Mouse (Mus musculus): ENCODE data around the gene Slc44a3. TPM values are rescaled to one million over a fixed set of nuclear protein-coding genes. Genes with fewer than 3 reads are reported as not detected.

The Slc44a3 gene
- polyA plus RNA-seq, 1 experiment from 2014 or later, result 0.59 TPM

GRCm38 (mm10) chr3:121460473-121461193 lies 71.6 kb downstream of the Slc44a3 start:
- Histone ChIP-seq H3K4me3 (ENCODE audit: low read length) (no peak overlapping the region), H3K36me3 (ENCODE audit: control insufficient read depth, insufficient read depth, low read length) (peaks cover 22% of the 10 kb centered on the region), H3K27me3 (replicated peaks; ENCODE audit: control insufficient read depth, insufficient read depth, low read length) (no peaks in the 10 kb centered on the region), H3K4me2 (ENCODE audit: low read length) (no peak overlapping the region), H3K9me3 (ENCODE audit: control insufficient read depth, low read length) (no peaks in the 10 kb centered on the region), H3K4me1 (ENCODE audit: control insufficient read depth, insufficient read depth, low read depth, low read length) (peaks cover 3% of the 10 kb centered on the region; the same call in 1 of the 2 replicates), H3K27ac (ENCODE audit: low read depth, low read length) (no peak overlapping the region), H3K9ac (ENCODE audit: low read depth, low read length) (no peak overlapping the region)
- ATAC-seq, result no peak
- WGBS, result 87% methylated on average over 16 of the region's 16 CpGs

DNA sequence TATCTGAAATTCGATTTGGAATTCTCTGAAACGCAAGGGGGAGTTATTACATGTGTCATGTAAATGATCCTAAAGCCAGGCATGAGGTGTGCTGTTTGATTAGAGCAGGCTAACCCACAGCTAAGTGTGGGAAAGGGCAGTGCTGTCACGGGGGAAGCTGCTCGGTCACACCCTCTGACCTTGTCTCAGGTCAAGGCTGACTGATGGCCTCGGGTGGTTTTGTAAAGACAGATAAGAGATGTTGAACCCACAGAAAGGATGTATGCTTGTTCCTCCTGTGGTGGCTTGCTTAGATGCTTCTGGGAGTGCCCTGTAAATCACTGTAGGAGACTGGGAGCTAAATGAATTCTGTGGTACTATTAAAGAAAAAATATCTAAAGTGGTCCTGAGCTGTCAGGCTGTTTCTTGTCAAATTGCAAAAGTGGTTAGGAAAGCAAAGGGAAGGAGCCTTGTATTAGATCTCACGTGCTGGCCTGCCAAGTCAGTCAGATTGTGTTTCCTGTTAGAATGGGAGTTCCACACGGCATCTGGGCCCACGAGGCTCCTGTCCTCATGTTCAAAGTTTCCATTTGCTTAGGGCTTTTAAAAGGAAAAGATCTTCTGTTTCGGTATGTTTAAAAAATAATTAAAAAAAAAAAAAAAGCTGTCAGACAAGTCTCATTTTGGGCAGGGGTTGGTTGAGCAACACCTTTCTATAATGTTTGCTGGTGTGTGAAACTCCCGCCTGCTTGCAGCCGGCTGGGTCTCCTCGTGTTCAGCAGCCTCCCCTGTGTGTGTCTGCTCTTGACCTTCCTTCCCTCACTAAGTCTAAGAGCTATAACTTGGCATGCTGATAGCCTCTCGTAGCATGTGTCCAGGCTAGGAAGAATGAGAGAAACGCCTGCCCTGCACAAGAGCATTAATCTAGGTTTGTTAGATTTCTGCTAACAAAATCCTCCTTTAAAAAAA lies 73.4 kb downstream of the Slc44a3 start:
- 79% methylated on average over 14 of the region's 14 CpGs for WGBS
- no peak for ATAC-seq
- Histone ChIP-seq H3K9ac (ENCODE audit: low read depth, low read length) (no peak overlapping the region), H3K9me3 (ENCODE audit: control insufficient read depth, low read length) (no peaks in the 10 kb centered on the region), H3K27me3 (replicated peaks; ENCODE audit: control insufficient read depth, insufficient read depth, low read length) (no peaks in the 10 kb centered on the region), H3K4me3 (ENCODE audit: low read length) (no peak overlapping the region), H3K36me3 (ENCODE audit: control insufficient read depth, insufficient read depth, low read length) (peaks cover 22% of the 10 kb centered on the region), H3K4me2 (ENCODE audit: low read length) (no peak overlapping the region), H3K4me1 (ENCODE audit: control insufficient read depth, insufficient read depth, low read depth, low read length) (peaks cover under 1% of the 10 kb centered on the region; the same call in 1 of the 2 replicates), H3K27ac (ENCODE audit: low read depth, low read length) (no peak overlapping the region)

DNA sequence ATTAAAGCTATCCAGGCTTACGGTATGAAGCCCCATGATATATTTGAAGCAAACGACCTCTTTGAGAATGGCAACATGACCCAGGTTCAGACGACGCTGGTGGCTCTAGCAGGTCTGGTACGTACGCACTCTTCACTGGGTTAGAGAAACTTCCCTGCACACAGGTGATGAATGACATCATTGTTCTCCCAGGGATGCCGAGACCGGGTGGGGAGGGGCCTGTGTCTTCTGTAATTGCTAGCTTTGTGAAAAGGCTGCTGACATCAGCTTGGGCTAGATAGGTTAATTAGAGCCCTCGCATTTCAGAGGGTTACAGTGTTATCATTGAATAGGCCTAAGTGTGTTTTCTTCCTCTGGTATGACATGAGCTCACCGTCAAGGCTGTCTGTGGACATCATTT lies 80.8 kb downstream of the Slc44a3 start:
- no peak overlapping the region for H3K9ac ChIP-seq (ENCODE audit: low read depth, low read length)
- no peaks in the 10 kb centered on the region for H3K9me3 ChIP-seq (ENCODE audit: control insufficient read depth, low read length)
- peaks cover 8% of the 10 kb centered on the region for H3K36me3 ChIP-seq (ENCODE audit: control insufficient read depth, insufficient read depth, low read length)
- H3K27me3 ChIP-seq (replicated peaks; ENCODE audit: control insufficient read depth, insufficient read depth, low read length), result no peaks in the 10 kb centered on the region
- peaks cover 15% of the 10 kb centered on the region for H3K4me1 ChIP-seq (ENCODE audit: control insufficient read depth, insufficient read depth, low read depth, low read length)
- no peak overlapping the region for H3K4me2 ChIP-seq (ENCODE audit: low read length)
- no peak for ATAC-seq
- no peak overlapping the region for H3K27ac ChIP-seq (ENCODE audit: low read depth, low read length)
- WGBS, result 70% methylated on average over 10 of the region's 10 CpGs
- no peak overlapping the region for H3K4me3 ChIP-seq (ENCODE audit: low read length)

- ATAC-seq, result no peak
- Histone ChIP-seq H3K4me3 (ENCODE audit: low read length) (no peak overlapping the region), H3K36me3 (ENCODE audit: control insufficient read depth, insufficient read depth, low read length) (no peaks in the 10 kb centered on the region), H3K9ac (ENCODE audit: low read depth, low read length) (no peak overlapping the region), H3K27me3 (replicated peaks; ENCODE audit: control insufficient read depth, insufficient read depth, low read length) (no peaks in the 10 kb centered on the region), H3K27ac (ENCODE audit: low read depth, low read length) (no peak overlapping the region), H3K4me1 (ENCODE audit: control insufficient read depth, insufficient read depth, low read depth, low read length) (peaks cover 17% of the 10 kb centered on the region), H3K9me3 (ENCODE audit: control insufficient read depth, low read length) (no peaks in the 10 kb centered on the region), H3K4me2 (ENCODE audit: low read length) (no peak overlapping the region)
- WGBS, result 79% methylated on average over 8 of the region's 8 CpGs
Measured at GRCm38 (mm10) chr3:121449527-121449926, 82.7 kb downstream of the Slc44a3 start.

GRCm38 (mm10) chr3:121448606-121449005 lies 83.6 kb downstream of the Slc44a3 start:
- Histone ChIP-seq H3K9ac (ENCODE audit: low read depth, low read length) (no peak overlapping the region), H3K27ac (ENCODE audit: low read depth, low read length) (no peak overlapping the region)

DNA sequence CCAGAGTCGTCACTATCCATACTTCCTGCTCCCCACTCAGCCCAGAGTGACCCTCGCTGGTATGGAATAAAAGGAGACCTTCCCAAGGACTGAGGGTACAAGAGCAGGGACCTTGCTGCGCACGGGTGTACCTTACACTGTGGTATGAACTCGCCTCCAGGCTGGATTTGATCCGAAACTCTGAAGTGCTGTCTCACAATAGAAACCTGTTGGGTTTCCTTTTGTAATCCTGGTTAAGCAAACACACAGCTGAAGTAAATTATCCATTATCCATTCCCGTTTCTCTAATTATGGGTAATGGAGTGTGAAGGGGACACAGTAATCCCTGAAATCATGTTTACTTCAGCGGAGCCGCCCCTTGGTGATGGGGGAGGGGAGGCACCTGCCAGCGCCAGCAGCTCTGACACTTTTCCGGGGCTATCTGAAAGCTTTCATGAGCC lies 84.2 kb downstream of the Slc44a3 start:
- peaks cover 17% of the 10 kb centered on the region for H3K4me1 ChIP-seq (ENCODE audit: control insufficient read depth, insufficient read depth, low read depth, low read length)
- no peaks in the 10 kb centered on the region for H3K9me3 ChIP-seq (ENCODE audit: control insufficient read depth, low read length)
- H3K4me2 ChIP-seq (ENCODE audit: low read length), result 0 out of 2 replicates have a peak overlapping the region, but pooled peaks have one; percentile 4
- peak; percentile 24; the same call in 1 of the 2 replicates for ATAC-seq
- no peak overlapping the region for H3K4me3 ChIP-seq (ENCODE audit: low read length)
- H3K27ac ChIP-seq (ENCODE audit: low read depth, low read length), result no peak overlapping the region
- WGBS, result 26% methylated on average over 11 of the region's 11 CpGs
- H3K27me3 ChIP-seq (replicated peaks; ENCODE audit: control insufficient read depth, insufficient read depth, low read length), result no peaks in the 10 kb centered on the region
- no peak overlapping the region for H3K9ac ChIP-seq (ENCODE audit: low read depth, low read length)
- H3K36me3 ChIP-seq (ENCODE audit: control insufficient read depth, insufficient read depth, low read length), result no peaks in the 10 kb centered on the region

More at GRCm38 (mm10) chr3:121448606-121449005, 83.6 kb downstream of the Slc44a3 start:
- Histone ChIP-seq H3K4me1 (ENCODE audit: control insufficient read depth, insufficient read depth, low read depth, low read length) (peaks cover 17% of the 10 kb centered on the region), H3K4me2 (ENCODE audit: low read length) (no peak overlapping the region), H3K27me3 (replicated peaks; ENCODE audit: control insufficient read depth, insufficient read depth, low read length) (no peaks in the 10 kb centered on the region), H3K9me3 (ENCODE audit: control insufficient read depth, low read length) (no peaks in the 10 kb centered on the region), H3K4me3 (ENCODE audit: low read length) (no peak overlapping the region), H3K36me3 (ENCODE audit: control insufficient read depth, insufficient read depth, low read length) (no peaks in the 10 kb centered on the region)
- 39% methylated on average over 8 of the region's 8 CpGs for WGBS
- ATAC-seq, result peak; percentile 60

- no peak for ATAC-seq
- Histone ChIP-seq H3K4me3 (ENCODE audit: low read length) (no peak overlapping the region), H3K9me3 (ENCODE audit: control insufficient read depth, low read length) (no peaks in the 10 kb centered on the region), H3K9ac (ENCODE audit: low read depth, low read length) (no peak overlapping the region), H3K27me3 (replicated peaks; ENCODE audit: control insufficient read depth, insufficient read depth, low read length) (no peaks in the 10 kb centered on the region), H3K36me3 (ENCODE audit: control insufficient read depth, insufficient read depth, low read length) (no peaks in the 10 kb centered on the region), H3K27ac (ENCODE audit: low read depth, low read length) (no peak overlapping the region), H3K4me2 (ENCODE audit: low read length) (no peak overlapping the region), H3K4me1 (ENCODE audit: control insufficient read depth, insufficient read depth, low read depth, low read length) (peaks cover 17% of the 10 kb centered on the region)
- 69% methylated on average over 8 of the region's 8 CpGs for WGBS
Measured at GRCm38 (mm10) chr3:121446454-121446853, 85.8 kb downstream of the Slc44a3 start.

DNA sequence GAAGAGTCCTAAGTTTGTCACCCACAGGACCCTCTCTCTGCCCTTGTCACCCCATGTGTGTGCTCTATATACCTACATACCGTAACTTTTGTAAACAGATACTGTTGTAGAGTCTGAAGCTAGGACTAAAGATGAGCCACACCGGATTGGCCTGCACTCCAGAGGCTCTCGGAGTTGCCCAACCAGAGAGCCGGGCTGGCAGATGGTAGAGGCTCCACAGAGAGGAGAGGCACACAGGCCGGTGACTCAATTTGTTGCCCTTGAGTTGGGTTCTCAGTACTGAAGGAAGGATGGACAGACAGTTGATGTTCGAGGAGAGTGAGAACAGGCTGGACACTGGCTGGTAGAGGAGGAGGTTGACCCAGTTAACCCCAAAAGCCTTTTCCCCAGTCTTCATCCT lies 87.8 kb downstream of the Slc44a3 start:
- no peak overlapping the region for H3K9ac ChIP-seq (ENCODE audit: low read depth, low read length)
- H3K9me3 ChIP-seq (ENCODE audit: control insufficient read depth, low read length), result no peaks in the 10 kb centered on the region
- no peak overlapping the region for H3K4me3 ChIP-seq (ENCODE audit: low read length)
- no peaks in the 10 kb centered on the region for H3K27me3 ChIP-seq (replicated peaks; ENCODE audit: control insufficient read depth, insufficient read depth, low read length)
- 95% methylated on average over 6 of the region's 6 CpGs for WGBS
- no peak overlapping the region for H3K4me2 ChIP-seq (ENCODE audit: low read length)
- peaks cover 17% of the 10 kb centered on the region for H3K4me1 ChIP-seq (ENCODE audit: control insufficient read depth, insufficient read depth, low read depth, low read length)
- H3K27ac ChIP-seq (ENCODE audit: low read depth, low read length), result no peak overlapping the region
- no peak for ATAC-seq
- H3K36me3 ChIP-seq (ENCODE audit: control insufficient read depth, insufficient read depth, low read length), result no peaks in the 10 kb centered on the region

- no peak overlapping the region for H3K4me2 ChIP-seq (ENCODE audit: low read length)
- H3K36me3 ChIP-seq (ENCODE audit: control insufficient read depth, insufficient read depth, low read length), result no peaks in the 10 kb centered on the region
- 87% methylated on average over 4 of the region's 4 CpGs for WGBS
- ATAC-seq, result no peak
- no peak overlapping the region for H3K9ac ChIP-seq (ENCODE audit: low read depth, low read length)
- no peak overlapping the region for H3K4me3 ChIP-seq (ENCODE audit: low read length)
- H3K27me3 ChIP-seq (replicated peaks; ENCODE audit: control insufficient read depth, insufficient read depth, low read length), result no peaks in the 10 kb centered on the region
- no peak overlapping the region for H3K27ac ChIP-seq (ENCODE audit: low read depth, low read length)
- H3K9me3 ChIP-seq (ENCODE audit: control insufficient read depth, low read length), result no peaks in the 10 kb centered on the region
- peaks cover 14% of the 10 kb centered on the region for H3K4me1 ChIP-seq (ENCODE audit: control insufficient read depth, insufficient read depth, low read depth, low read length)
Measured at GRCm38 (mm10) chr3:121443861-121444271, 88.3 kb downstream of the Slc44a3 start.
